Mouse (Mus musculus): Measurements from ENCODE around the gene Dnah6.

DNA sequence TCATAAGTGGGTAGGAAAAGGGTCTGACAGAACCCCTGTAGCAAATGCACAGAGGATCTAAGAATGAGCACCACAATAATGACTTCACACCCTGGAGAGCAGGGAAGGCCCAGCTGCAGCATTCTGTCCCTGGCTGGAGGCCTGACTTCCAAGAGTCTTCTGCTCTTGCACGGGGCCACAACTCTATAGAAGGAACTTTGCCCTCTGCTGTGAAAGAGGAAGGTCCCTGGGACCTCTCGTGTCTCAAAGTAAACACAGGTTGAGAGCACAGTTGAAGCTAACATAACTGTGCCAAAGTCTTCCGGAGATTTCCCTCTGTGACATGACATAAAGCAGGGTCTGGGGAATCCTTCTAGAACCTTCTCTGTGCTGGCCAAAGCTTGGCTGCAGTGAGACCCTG is 150.2 kb downstream of the Dnah6 start:
- TF ChIP-seq CTCF (IDR thresholded peaks at IDR 0.05; ENCODE audit: low read depth, low read length): no peak
- no peak for TF ChIP-seq POLR2A (IDR thresholded peaks at IDR 0.05; ENCODE audit: extremely low read depth, insufficient read depth, low read length)
